Mouse (Mus musculus): ENCODE data around the gene Bach2.

DNA sequence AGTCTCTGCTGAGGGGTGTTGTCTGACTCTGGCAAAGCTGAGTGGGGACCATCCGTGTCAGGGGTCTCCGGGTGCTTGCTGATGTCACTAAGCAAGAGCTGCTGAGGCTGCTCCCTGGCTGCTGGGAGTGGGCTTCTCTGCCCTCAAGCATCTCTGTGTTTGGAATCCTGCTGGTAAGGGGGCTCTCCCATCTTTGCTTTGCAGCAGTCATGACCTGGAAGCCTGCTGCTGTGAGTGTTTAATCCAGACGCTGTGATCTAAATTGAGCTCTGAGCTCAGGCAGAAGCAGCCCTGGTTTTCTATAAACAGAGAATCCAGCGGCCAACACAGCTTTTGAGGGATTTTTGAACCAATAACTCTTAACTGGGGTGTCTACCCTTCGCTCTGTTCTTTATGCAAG is 89.0 kb downstream of the Bach2 start:
- no peak for TF ChIP-seq POLR2A (IDR thresholded peaks at IDR 0.05; ENCODE audit: low read depth, low read length)
- no peak for TF ChIP-seq CTCF (IDR thresholded peaks at IDR 0.05; ENCODE audit: extremely low read depth, insufficient read depth, insufficient read length, insufficient replicate concordance)

All from spleen, adult 2 months (tissue).